Mouse (Mus musculus) hindbrain, embryonic 16.5 days (tissue): ENCODE results near the gene Mfap4. TPM values are rescaled to one million over a fixed set of nuclear protein-coding genes. Genes with fewer than 3 reads are reported as not detected.
A peak's percentile ranks its signal among the peaks of the same experiment; 100 is the strongest.

Experiments used
- ATAC-seq: fragments of 200-750 bp; cut with Nextera tagmentation; 2 replicates; pipeline ENCODE4 v1.8.0; 2017; ENCODE audit warnings: moderate TSS enrichment, moderate library complexity
- H3K27ac ChIP-seq: fragments of 300-500 bp; sonication (generic); 2 replicates; pipeline ENCODE4 v1.5.1; 2014; ENCODE audit warnings: low read depth, mild to moderate bottlenecking, control low read depth, low read length, moderate library complexity
- H3K27me3 ChIP-seq: fragments of 300-500 bp; sonication (generic); replicated peaks from 2 replicates; pipeline ENCODE4 v1.6.1; 2014; ENCODE audit warnings: low read length; ENCODE audit not compliant: control insufficient read depth, insufficient read depth
- H3K36me3 ChIP-seq: fragments of 300-500 bp; sonication (generic); 2 replicates; pipeline ENCODE4 v1.6.1; 2014; ENCODE audit warnings: mild to moderate bottlenecking, low read length, moderate library complexity, mixed read lengths; ENCODE audit not compliant: control insufficient read depth, insufficient read depth
- H3K4me1 ChIP-seq: fragments of 300-500 bp; sonication (generic); 2 replicates; pipeline ENCODE4 v1.6.1; 2014; ENCODE audit warnings: low read depth, low read length; ENCODE audit not compliant: control insufficient read depth, insufficient read depth
- H3K4me2 ChIP-seq: fragments of 300-500 bp; sonication (generic); 2 replicates; pipeline ENCODE4 v1.6.1; 2014; ENCODE audit warnings: mild to moderate bottlenecking, low read length, control low read depth, moderate library complexity
- H3K4me3 ChIP-seq: fragments of 300-500 bp; sonication (generic); 2 replicates; pipeline ENCODE4 v1.5.1; 2014; ENCODE audit warnings: mild to moderate bottlenecking, low read length, control low read depth, moderate library complexity
- H3K9ac ChIP-seq: fragments of 300-500 bp; sonication (generic); 2 replicates; pipeline ENCODE4 v1.6.1; 2014; ENCODE audit warnings: low read depth, mild to moderate bottlenecking, control low read depth, low read length, moderate library complexity
- H3K9me3 ChIP-seq: fragments of 300-500 bp; sonication (generic); 2 replicates; pipeline ENCODE4 v1.6.1; 2014; ENCODE audit warnings: mild to moderate bottlenecking, low read length, moderate library complexity; ENCODE audit not compliant: control insufficient read depth
- WGBS: fragments of 180-500 bp; shearing (Covaris S2); extraction: QIAGEN DNeasy Blood & Tissue Kit; methylation state at CpG from one replicate; pipeline ENCODE4 v1.1.7; 2014; 5-methylcytosine and 5-hydroxymethylcytosine counted together
- polyA plus RNA-seq: library from polyadenylated mRNA; unstranded; fragments of >200 nt; fragmentation: Nextera tagmentation; extraction: Ambion mirVana; gene quantifications from 2 replicates; pipeline ENCODE4 v1.2.1, GENCODE M21; 2015

Gene Mfap4
- polyA plus RNA-seq, 1 experiment from 2014 or later, result 49.6 TPM

GRCm38 (mm10) chr11:61526872-61527271 is 41.6 kb downstream of the Mfap4 start:
- Histone ChIP-seq H3K9me3 (no peaks in the 10 kb centered on the region), H3K27me3 (no peaks in the 10 kb centered on the region), H3K27ac (no peak overlapping the region), H3K4me3 (no peak overlapping the region), H3K36me3 (peaks cover 4% of the 10 kb centered on the region; the same call in 1 of the 2 replicates), H3K4me1 (peaks cover 9% of the 10 kb centered on the region), H3K4me2 (no peak overlapping the region), H3K9ac (no peak overlapping the region)
- no peak for ATAC-seq
- WGBS, result 83% methylated on average over 1 of the region's 1 CpGs

DNA sequence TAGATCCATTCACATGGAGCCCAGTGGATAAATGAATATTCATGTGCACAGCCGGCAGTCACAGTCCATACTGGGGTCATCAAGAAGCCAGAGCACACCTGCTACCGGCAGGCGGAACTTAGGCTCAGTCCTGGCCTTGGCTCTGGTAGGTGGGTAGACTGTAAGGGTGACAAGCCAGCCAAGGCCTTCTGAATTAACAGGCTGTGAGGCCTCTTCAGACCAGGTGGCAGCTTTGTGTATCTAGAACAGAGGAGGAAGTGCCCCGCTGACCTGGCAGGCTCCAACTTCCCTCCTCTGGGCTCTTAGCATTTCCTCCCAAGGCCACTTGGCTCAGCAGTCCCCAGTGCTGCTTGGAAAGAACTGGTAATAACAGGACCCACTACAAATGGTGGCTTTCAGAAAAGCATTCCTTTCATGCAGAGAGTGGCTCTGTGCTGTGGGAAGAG is 44.1 kb downstream of the Mfap4 start:
- no peak overlapping the region for H3K4me2 ChIP-seq
- ATAC-seq, result peak; percentile 89
- H3K9ac ChIP-seq, result no peak overlapping the region
- peak overlapping the region; percentile 5; the same call in 1 of the 2 replicates for H3K27ac ChIP-seq
- H3K36me3 ChIP-seq, result no peaks in the 10 kb centered on the region
- no peaks in the 10 kb centered on the region for H3K27me3 ChIP-seq
- 16% methylated on average over 4 of the region's 4 CpGs for WGBS
- H3K4me1 ChIP-seq, result peaks cover 9% of the 10 kb centered on the region
- no peaks in the 10 kb centered on the region for H3K9me3 ChIP-seq
- no peak overlapping the region for H3K4me3 ChIP-seq

- no peak for ATAC-seq
- H3K36me3 ChIP-seq, result no peaks in the 10 kb centered on the region
- no peaks in the 10 kb centered on the region for H3K9me3 ChIP-seq
- 92% methylated on average over 2 of the region's 2 CpGs for WGBS
- no peaks in the 10 kb centered on the region for H3K27me3 ChIP-seq
- no peak overlapping the region for H3K4me2 ChIP-seq
- H3K4me1 ChIP-seq, result peaks cover 6% of the 10 kb centered on the region
- H3K27ac ChIP-seq, result no peak overlapping the region
- H3K9ac ChIP-seq, result no peak overlapping the region
- no peak overlapping the region for H3K4me3 ChIP-seq
Measured at GRCm38 (mm10) chr11:61532820-61533219, 47.6 kb downstream of the Mfap4 start.

DNA sequence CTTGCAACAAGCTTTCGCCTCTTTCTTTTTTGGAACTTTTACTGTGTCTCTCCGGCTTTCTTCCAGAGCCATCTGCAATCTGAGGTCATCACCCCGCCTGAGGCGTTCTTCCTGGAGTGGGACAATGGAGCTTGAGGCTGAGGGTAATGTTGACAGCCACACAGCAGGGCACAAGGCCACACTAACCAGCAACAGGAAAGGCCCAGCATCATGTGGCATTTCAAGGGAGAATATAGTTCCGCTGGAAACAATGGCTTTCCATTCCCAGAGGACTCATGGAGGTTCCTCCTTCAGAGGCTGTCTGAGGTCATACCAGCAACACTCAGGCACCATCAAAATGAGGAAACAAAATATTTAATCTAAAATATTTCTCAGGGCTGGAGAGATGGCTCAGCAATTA is 48.3 kb downstream of the Mfap4 start:
- Histone ChIP-seq H3K27me3 (no peaks in the 10 kb centered on the region), H3K9ac (no peak overlapping the region), H3K9me3 (no peaks in the 10 kb centered on the region), H3K4me3 (no peak overlapping the region), H3K4me2 (no peak overlapping the region), H3K27ac (no peak overlapping the region), H3K36me3 (no peaks in the 10 kb centered on the region; the same call in 1 of the 2 replicates), H3K4me1 (peaks cover 6% of the 10 kb centered on the region)
- 56% methylated on average over 5 of the region's 5 CpGs for WGBS
- no peak for ATAC-seq

DNA sequence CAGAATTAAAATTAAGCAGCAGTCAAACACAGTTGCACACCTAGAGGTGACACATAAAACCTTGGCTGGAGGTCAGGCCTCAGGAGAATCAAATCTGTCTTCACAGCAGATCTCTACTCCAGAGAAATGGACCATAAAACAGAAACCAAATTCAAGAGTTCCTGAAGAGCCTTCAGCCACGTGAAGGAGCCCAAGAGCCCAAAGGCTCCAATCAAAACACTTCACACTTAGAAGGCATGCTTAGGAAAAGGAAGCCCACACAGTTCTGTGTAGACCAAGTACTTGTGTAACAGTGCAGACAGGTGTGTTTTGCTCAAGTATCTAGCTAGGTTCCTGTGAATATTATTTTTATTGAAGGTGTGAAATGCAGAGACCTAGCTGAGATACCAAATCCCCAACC is 50.3 kb downstream of the Mfap4 start:
- WGBS, result 74% methylated on average over 1 of the region's 1 CpGs
- Histone ChIP-seq H3K36me3 (no peaks in the 10 kb centered on the region; the same call in 1 of the 2 replicates), H3K9me3 (no peaks in the 10 kb centered on the region), H3K27ac (no peak overlapping the region), H3K27me3 (no peaks in the 10 kb centered on the region), H3K9ac (no peak overlapping the region), H3K4me2 (no peak overlapping the region), H3K4me3 (no peak overlapping the region), H3K4me1 (no peaks in the 10 kb centered on the region)
- ATAC-seq, result no peak

GRCm38 (mm10) chr11:61536952-61537351 is 51.7 kb downstream of the Mfap4 start:
- 75% methylated on average over 3 of the region's 3 CpGs for WGBS
- no peak for ATAC-seq
- no peaks in the 10 kb centered on the region; the same call in 1 of the 2 replicates for H3K36me3 ChIP-seq

DNA sequence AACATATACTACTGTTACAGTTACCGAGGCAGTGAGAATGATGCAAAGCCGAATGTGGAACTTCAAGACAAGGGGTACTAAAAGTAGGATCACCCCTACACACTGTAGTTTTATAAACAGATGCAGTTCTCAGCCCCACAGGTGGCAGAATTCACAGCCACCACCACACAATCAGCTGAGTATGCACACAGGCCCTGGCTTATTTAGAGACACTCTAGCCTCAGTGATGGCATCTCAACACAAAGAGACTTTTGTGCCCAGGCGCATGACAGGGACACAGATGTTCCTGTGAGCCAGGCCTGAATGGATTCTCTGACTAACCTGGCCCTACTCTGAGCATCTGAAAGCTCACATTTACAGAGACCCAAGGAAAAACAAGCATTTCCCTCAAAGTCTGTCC is 52.1 kb downstream of the Mfap4 start:
- Histone ChIP-seq H3K36me3 (no peaks in the 10 kb centered on the region; the same call in 1 of the 2 replicates), H3K4me2 (no peak overlapping the region), H3K4me1 (no peaks in the 10 kb centered on the region), H3K9me3 (no peaks in the 10 kb centered on the region), H3K27me3 (no peaks in the 10 kb centered on the region), H3K4me3 (no peak overlapping the region), H3K9ac (no peak overlapping the region), H3K27ac (no peak overlapping the region; the same call in 1 of the 2 replicates)
- 82% methylated on average over 3 of the region's 3 CpGs for WGBS
- ATAC-seq, result no peak

More at GRCm38 (mm10) chr11:61536952-61537351, 51.7 kb downstream of the Mfap4 start:
- Histone ChIP-seq H3K4me3 (no peak overlapping the region), H3K4me1 (no peaks in the 10 kb centered on the region), H3K9me3 (no peaks in the 10 kb centered on the region), H3K27me3 (no peaks in the 10 kb centered on the region), H3K4me2 (no peak overlapping the region), H3K27ac (no peak overlapping the region; the same call in 1 of the 2 replicates), H3K9ac (no peak overlapping the region)

Other genes with a start within 250 kb of the Mfap4 start
- gene Aldh3a2, start 218.0 kb upstream of the Mfap4 start, polyA plus RNA-seq, result 35.8 TPM in 2 replicates
- gene Slc47a2, start 142.6 kb upstream of the Mfap4 start, polyA plus RNA-seq, result 0.06 TPM in 1 of 2 replicates, not detected in the other
- gene Slc47a1, start 107.1 kb upstream of the Mfap4 start, polyA plus RNA-seq, result 0.69 and 1.0 TPM in 2 replicates
- 30.4 and 32.4 TPM in 2 replicates for gene Rnf112, start 31.3 kb upstream of the Mfap4 start, polyA plus RNA-seq
- gene Mapk7, start 9.0 kb downstream of the Mfap4 start, polyA plus RNA-seq, result 63.3 and 73.1 TPM in 2 replicates
- 35.2 and 36.2 TPM in 2 replicates for gene B9d1, start 19.7 kb downstream of the Mfap4 start, polyA plus RNA-seq
- 66.9 and 70.5 TPM in 2 replicates for gene Epn2, start 94.3 kb downstream of the Mfap4 start, polyA plus RNA-seq
- gene Grap, start 167.8 kb downstream of the Mfap4 start, polyA plus RNA-seq, result 12.0 and 12.1 TPM in 2 replicates
- gene Fam83g, start 198.7 kb downstream of the Mfap4 start, polyA plus RNA-seq, result 0.12 and 0.18 TPM in 2 replicates
- not detected in 2 replicates for gene Slc5a10, start 235.4 kb downstream of the Mfap4 start, polyA plus RNA-seq